Mouse (Mus musculus) limb, embryonic 11.5 days (tissue): ENCODE data around the gene Lrfn2. TPM values are rescaled to one million over a fixed set of nuclear protein-coding genes. Genes with fewer than 3 reads are reported as not detected.
A peak's percentile ranks its signal among the peaks of the same experiment; 100 is the strongest.

Experiments used
- ATAC-seq: fragments of 200-750 bp; cut with Nextera tagmentation; 2 replicates; pipeline ENCODE4 v1.8.0; 2017; ENCODE audit warnings: low read depth; ENCODE audit not compliant: insufficient number of reproducible peaks, low FRiP score, low TSS enrichment
- DNase-seq: peaks from one replicate; pipeline ENCODE4 v3.0.0-alpha.2; 2015; ENCODE audit warnings: low spot score
- H3K27ac ChIP-seq: fragments of 300-500 bp; sonication (generic); replicated peaks from 2 replicates; pipeline ENCODE4 v1.5.1; 2014; ENCODE audit warnings: low read depth, mild to moderate bottlenecking, low read length
- H3K27me3 ChIP-seq: fragments of 300-500 bp; sonication (generic); 2 replicates; pipeline ENCODE4 v1.6.1; 2014; ENCODE audit warnings: mild to moderate bottlenecking, low read length, mixed read lengths; ENCODE audit not compliant: control insufficient read depth, insufficient read depth
- H3K36me3 ChIP-seq: fragments of 300-500 bp; sonication (generic); 2 replicates; pipeline ENCODE4 v1.6.1; 2014; ENCODE audit warnings: mild to moderate bottlenecking, low read length, moderate library complexity, mixed read lengths; ENCODE audit not compliant: control insufficient read depth, insufficient read depth
- H3K4me1 ChIP-seq: fragments of 300-500 bp; sonication (generic); 2 replicates; pipeline ENCODE4 v1.6.1; 2014; ENCODE audit warnings: low read length, mixed read lengths; ENCODE audit not compliant: control insufficient read depth, insufficient read depth
- H3K4me2 ChIP-seq: fragments of 300-500 bp; sonication (generic); 2 replicates; pipeline ENCODE4 v1.6.1; 2014; ENCODE audit warnings: low read depth, mild to moderate bottlenecking, moderate library complexity; ENCODE audit not compliant: severe bottlenecking
- H3K4me3 ChIP-seq: fragments of 300-500 bp; sonication (generic); 2 replicates; pipeline ENCODE4 v1.5.1; 2014; ENCODE audit warnings: low read depth, low read length
- H3K9ac ChIP-seq: fragments of 300-500 bp; sonication (generic); 2 replicates; pipeline ENCODE4 v1.6.1; 2014; ENCODE audit warnings: mild to moderate bottlenecking, low read length
- H3K9me3 ChIP-seq: fragments of 300-500 bp; sonication (generic); 2 replicates; pipeline ENCODE4 v1.6.1; 2016; ENCODE audit warnings: low read length; ENCODE audit not compliant: control insufficient read depth
- WGBS: fragments of 180-500 bp; shearing (Covaris S2); extraction: QIAGEN DNeasy Blood & Tissue Kit; methylation state at CpG from one replicate; pipeline ENCODE4 v1.1.7; 2014; 5-methylcytosine and 5-hydroxymethylcytosine counted together
- polyA plus RNA-seq: library from polyadenylated mRNA; unstranded; fragments of >200 nt; fragmentation: Nextera tagmentation; extraction: Ambion mirVana; gene quantifications from 2 replicates; pipeline ENCODE4 v1.2.1, GENCODE M21; 2014

The Lrfn2 gene
- polyA plus RNA-seq, 1 experiment from 2014 or later, result 0.12 TPM

- Histone ChIP-seq H3K9ac (no peak overlapping the region), H3K4me2 (no peak overlapping the region), H3K9me3 (no peaks in the 10 kb centered on the region), H3K4me3 (no peak overlapping the region), H3K27ac (no peak overlapping the region), H3K36me3 (no peaks in the 10 kb centered on the region), H3K27me3 (no peaks in the 10 kb centered on the region), H3K4me1 (no peaks in the 10 kb centered on the region)
- DNase-seq (no peak), ATAC-seq (no peak)
- WGBS, result 89% methylated on average over 1 of the region's 1 CpGs
Observed at GRCm38 (mm10) chr17:48951250-48951649, 19.1 kb downstream of the Lrfn2 start.

- Histone ChIP-seq H3K4me1 (peaks cover 6% of the 10 kb centered on the region; the same call in 1 of the 2 replicates), H3K9ac (no peak overlapping the region), H3K4me2 (no peak overlapping the region), H3K4me3 (no peak overlapping the region), H3K36me3 (no peaks in the 10 kb centered on the region), H3K27me3 (no peaks in the 10 kb centered on the region), H3K27ac (no peak overlapping the region), H3K9me3 (no peaks in the 10 kb centered on the region)
- no peak for DNase-seq
- no peak for ATAC-seq
- WGBS, result 86% methylated on average over 7 of the region's 7 CpGs
Observed at GRCm38 (mm10) chr17:48956033-48956631, 24.0 kb downstream of the Lrfn2 start.

DNA sequence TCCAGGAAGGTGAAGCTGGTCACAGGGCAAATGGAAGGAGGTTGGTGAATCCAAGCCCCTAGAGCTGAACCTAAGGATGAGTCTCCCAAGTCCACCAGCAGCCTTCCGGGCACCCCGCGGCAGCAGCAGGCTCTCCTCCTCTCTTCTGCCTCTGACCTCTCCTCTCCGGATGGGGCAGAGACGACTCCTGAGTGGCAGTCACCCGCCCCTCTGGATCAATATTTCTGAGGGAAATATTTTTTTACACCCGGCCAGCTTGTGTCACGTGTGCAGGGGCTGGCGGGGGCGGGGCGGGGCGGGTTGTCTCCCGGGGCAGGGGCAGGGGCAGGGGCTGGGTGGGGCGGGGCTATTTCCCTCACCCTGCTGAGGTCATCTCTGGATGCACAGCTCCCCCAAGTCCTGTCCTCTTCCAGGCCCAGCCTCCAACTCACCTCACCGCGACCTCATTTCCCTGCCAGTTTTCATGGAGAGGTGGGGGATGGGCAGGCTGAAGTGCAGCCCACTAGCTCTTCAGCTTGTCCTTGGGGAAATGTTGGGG is 28.1 kb downstream of the Lrfn2 start:
- H3K27ac ChIP-seq, result no peak overlapping the region
- peak; percentile 62; the same call in 1 of the 2 replicates for ATAC-seq

GRCm38 (mm10) chr17:48962646-48963045 is 30.5 kb downstream of the Lrfn2 start:
- H3K27ac ChIP-seq, result no peak overlapping the region
- 69% methylated on average over 3 of the region's 3 CpGs for WGBS
- ATAC-seq (no peak), DNase-seq (no peak)
- H3K9me3 ChIP-seq, result no peaks in the 10 kb centered on the region
- no peak overlapping the region for H3K9ac ChIP-seq
- H3K27me3 ChIP-seq, result no peaks in the 10 kb centered on the region
- H3K4me1 ChIP-seq, result peaks cover 6% of the 10 kb centered on the region; the same call in 1 of the 2 replicates
- no peak overlapping the region for H3K4me3 ChIP-seq
- H3K4me2 ChIP-seq, result no peak overlapping the region
- H3K36me3 ChIP-seq, result no peaks in the 10 kb centered on the region

More for the DNA sequence above, 28.1 kb downstream of the Lrfn2 start:
- no peak overlapping the region for H3K9ac ChIP-seq
- no peaks in the 10 kb centered on the region for H3K27me3 ChIP-seq
- H3K4me1 ChIP-seq, result peaks cover 6% of the 10 kb centered on the region; the same call in 1 of the 2 replicates
- peak overlapping the region; percentile 41 for H3K4me2 ChIP-seq
- peak; percentile 66 for DNase-seq
- no peaks in the 10 kb centered on the region for H3K36me3 ChIP-seq
- H3K4me3 ChIP-seq, result 0 out of 2 replicates have a peak overlapping the region, but pooled peaks have one; percentile 8
- no peaks in the 10 kb centered on the region for H3K9me3 ChIP-seq
- 5% methylated on average over 16 of the region's 16 CpGs for WGBS

DNA sequence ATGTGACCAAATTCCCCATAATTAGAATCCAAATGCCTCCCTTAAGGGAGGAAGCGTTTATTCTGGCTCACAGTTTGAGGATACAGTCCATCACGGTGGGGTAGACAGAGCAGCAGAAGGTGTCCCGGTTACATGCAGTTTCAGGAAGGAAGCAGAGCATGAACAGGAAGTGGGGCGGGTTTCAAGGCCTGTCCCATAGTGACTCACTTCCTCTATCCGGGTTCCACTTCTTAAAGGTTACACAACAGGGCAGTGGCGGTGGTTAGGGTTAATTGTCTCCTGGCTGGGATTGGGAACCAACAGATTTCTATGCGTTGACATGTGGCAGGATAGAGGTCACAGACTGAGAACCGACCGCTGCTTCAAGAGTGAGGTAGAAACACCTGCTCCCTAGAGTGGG is 31.6 kb downstream of the Lrfn2 start:
- 81% methylated on average over 9 of the region's 9 CpGs for WGBS
- Histone ChIP-seq H3K9ac (no peak overlapping the region), H3K4me3 (no peak overlapping the region), H3K27me3 (no peaks in the 10 kb centered on the region), H3K9me3 (no peaks in the 10 kb centered on the region), H3K4me2 (no peak overlapping the region), H3K27ac (no peak overlapping the region), H3K4me1 (peaks cover 6% of the 10 kb centered on the region; the same call in 1 of the 2 replicates), H3K36me3 (no peaks in the 10 kb centered on the region)
- DNase-seq (no peak), ATAC-seq (no peak)

DNA sequence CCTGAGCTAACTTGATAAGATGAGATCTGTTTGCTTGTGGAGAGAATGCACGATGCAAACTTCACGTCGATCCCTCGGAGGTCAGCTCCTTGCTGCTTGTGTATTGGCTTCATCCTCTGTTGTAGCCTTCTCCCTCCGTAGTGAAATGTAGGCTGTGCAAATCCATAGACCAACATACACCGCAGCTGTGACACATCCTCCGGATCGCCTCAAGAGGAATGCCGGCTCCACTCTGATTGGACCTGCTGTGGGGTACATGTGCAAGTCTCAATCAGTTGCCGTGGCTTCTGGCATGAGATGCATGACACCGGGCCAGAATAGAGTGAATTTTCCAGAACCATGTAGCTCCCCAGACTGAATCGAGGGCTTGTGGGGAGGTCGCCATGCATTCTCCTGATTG is 36.1 kb downstream of the Lrfn2 start:
- Histone ChIP-seq H3K27ac (no peak overlapping the region), H3K4me1 (0 out of 2 replicates have a peak, but pooled peaks cover 2% of the 10 kb centered on the region), H3K36me3 (no peaks in the 10 kb centered on the region), H3K27me3 (no peaks in the 10 kb centered on the region), H3K4me2 (no peak overlapping the region), H3K9me3 (no peaks in the 10 kb centered on the region), H3K4me3 (no peak overlapping the region), H3K9ac (no peak overlapping the region)
- DNase-seq (no peak), ATAC-seq (no peak)
- WGBS, result 91% methylated on average over 13 of the region's 13 CpGs

DNA sequence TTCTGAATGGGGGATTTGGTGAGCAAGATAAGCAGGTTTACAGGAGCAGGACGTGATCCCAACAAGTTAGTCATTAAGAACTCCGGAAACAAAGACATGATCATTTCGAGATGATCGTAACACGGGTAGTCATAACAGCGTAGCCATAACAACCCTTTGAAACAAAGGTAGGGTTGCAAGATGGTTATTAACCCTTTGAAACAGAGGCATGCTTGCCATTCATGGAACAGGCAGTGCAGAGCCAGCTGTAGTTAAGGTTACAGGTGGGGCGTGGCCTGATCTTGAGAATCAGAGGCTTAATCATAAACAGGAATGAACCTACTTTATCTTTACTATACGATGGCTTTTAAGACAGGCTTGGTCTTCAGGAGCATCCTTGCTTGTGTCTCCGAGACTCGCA is 39.1 kb downstream of the Lrfn2 start:
- Histone ChIP-seq H3K27me3 (no peaks in the 10 kb centered on the region), H3K4me1 (peaks cover 10% of the 10 kb centered on the region; the same call in 1 of the 2 replicates), H3K4me3 (no peak overlapping the region), H3K4me2 (no peak overlapping the region), H3K27ac (no peak overlapping the region), H3K9ac (no peak overlapping the region), H3K9me3 (no peaks in the 10 kb centered on the region), H3K36me3 (no peaks in the 10 kb centered on the region)
- no peak for DNase-seq
- no peak for ATAC-seq
- WGBS, result 73% methylated on average over 10 of the region's 10 CpGs

GRCm38 (mm10) chr17:48972866-48973265 is 40.7 kb downstream of the Lrfn2 start:
- Histone ChIP-seq H3K27ac (no peak overlapping the region), H3K9ac (no peak overlapping the region), H3K4me3 (no peak overlapping the region), H3K27me3 (no peaks in the 10 kb centered on the region), H3K4me2 (no peak overlapping the region), H3K4me1 (peaks cover 17% of the 10 kb centered on the region; the same call in 1 of the 2 replicates), H3K9me3 (no peaks in the 10 kb centered on the region), H3K36me3 (no peaks in the 10 kb centered on the region)
- ATAC-seq (no peak), DNase-seq (no peak)
- WGBS, result 44% methylated on average over 6 of the region's 6 CpGs
